Mouse (Mus musculus): ENCODE measurements around the gene Cxcl12. TPM values are rescaled to one million over a fixed set of nuclear protein-coding genes. Genes with fewer than 3 reads are reported as not detected.
A peak's percentile ranks its signal among the peaks of the same experiment; 100 is the strongest.

Gene Cxcl12
- polyA plus RNA-seq, 1 experiment: 0.13 TPM

DNA sequence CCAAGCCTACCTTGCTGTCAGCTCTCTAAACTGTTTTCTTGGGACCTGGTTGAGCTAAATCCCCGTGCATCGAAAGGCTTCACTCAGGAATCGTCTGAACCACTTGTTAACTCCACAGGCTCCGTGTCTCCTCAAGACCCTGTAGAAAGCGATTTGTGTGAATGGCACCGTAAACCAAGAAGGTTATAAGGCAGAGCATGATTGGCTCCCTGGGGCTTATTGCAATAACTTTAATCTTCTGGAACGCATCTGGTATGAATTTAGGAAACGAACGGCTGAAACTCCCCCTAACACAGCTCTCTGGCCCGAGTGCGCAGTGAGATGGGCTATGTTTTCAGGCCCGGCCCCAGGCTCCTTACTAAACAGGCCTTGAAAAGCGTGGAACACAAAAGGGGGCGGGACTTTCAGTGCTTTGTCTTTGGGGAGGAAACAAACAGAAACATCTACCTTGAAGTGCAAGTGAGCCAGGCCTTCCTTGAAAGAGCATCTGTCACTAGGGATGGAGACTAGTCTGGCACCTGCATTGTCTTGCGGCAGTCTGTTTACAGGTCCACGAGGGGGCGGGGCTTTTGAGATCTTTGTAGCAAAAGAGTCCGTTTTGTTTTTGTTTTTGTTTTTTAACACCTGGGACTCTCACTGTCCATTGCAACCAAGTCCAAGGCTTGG, 16.7 kb upstream of the Cxcl12 start:
- H3K27me3 ChIP-seq (ENCODE audit: control insufficient read depth): no peaks in the 10 kb centered on the region
- no peak overlapping the region for H3K4me3 ChIP-seq (replicated peaks)
- no peaks in the 10 kb centered on the region for H3K36me3 ChIP-seq (ENCODE audit: control insufficient read depth)
- peaks cover 4% of the 10 kb centered on the region; the same call in 1 of the 2 replicates for H3K9me3 ChIP-seq (ENCODE audit: control insufficient read depth, low read length)
- H3K4me1 ChIP-seq (ENCODE audit: control insufficient read depth): no peaks in the 10 kb centered on the region
- no peak for TF ChIP-seq TAL1 (IDR thresholded peaks at IDR 0.05; ENCODE audit: low read length)
- TF ChIP-seq GATA1 (IDR thresholded peaks at IDR 0.05; ENCODE audit: low read length): no peak

GRCm38 (mm10) chr6:117153046-117153445, 15.3 kb upstream of the Cxcl12 start:
- Histone ChIP-seq H3K36me3 (ENCODE audit: control insufficient read depth) (no peaks in the 10 kb centered on the region), H3K4me1 (ENCODE audit: control insufficient read depth) (no peaks in the 10 kb centered on the region), H3K4me3 (replicated peaks) (no peak overlapping the region), H3K9me3 (ENCODE audit: control insufficient read depth, low read length) (peaks cover 2% of the 10 kb centered on the region; the same call in 1 of the 2 replicates), H3K27me3 (ENCODE audit: control insufficient read depth) (no peaks in the 10 kb centered on the region)
- TF ChIP-seq TAL1 (IDR thresholded peaks at IDR 0.05; ENCODE audit: low read length) (no peak), GATA1 (IDR thresholded peaks at IDR 0.05; ENCODE audit: low read length) (no peak)

DNA sequence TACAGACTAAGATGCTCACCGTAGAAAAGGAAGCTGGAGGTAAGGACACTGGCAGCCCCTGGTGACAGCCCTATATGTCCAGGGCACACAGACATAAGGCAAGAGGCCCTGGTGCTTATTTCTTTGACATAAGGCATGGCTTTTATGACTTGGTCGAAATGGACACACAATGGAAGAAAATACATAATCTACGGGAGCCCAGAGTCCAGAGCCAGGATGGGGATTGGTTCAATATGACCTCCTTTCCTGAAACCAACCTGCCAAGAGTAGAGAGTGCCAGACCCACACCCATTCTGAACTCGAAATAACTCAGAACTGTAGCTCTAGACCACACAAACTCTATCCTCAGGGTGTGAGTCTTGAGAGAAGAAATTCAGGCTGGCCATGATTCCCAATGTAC, 11.5 kb upstream of the Cxcl12 start:
- TF ChIP-seq GATA1 (IDR thresholded peaks at IDR 0.05; ENCODE audit: low read length): no peak
- no peak for TF ChIP-seq TAL1 (IDR thresholded peaks at IDR 0.05; ENCODE audit: low read length)
- Histone ChIP-seq H3K9me3 (ENCODE audit: control insufficient read depth, low read length) (peaks cover 2% of the 10 kb centered on the region; the same call in 1 of the 2 replicates), H3K27me3 (ENCODE audit: control insufficient read depth) (no peaks in the 10 kb centered on the region), H3K4me1 (ENCODE audit: control insufficient read depth) (no peaks in the 10 kb centered on the region), H3K4me3 (replicated peaks) (no peak overlapping the region), H3K36me3 (ENCODE audit: control insufficient read depth) (no peaks in the 10 kb centered on the region)

- Histone ChIP-seq H3K27me3 (ENCODE audit: control insufficient read depth) (no peaks in the 10 kb centered on the region), H3K36me3 (ENCODE audit: control insufficient read depth) (no peaks in the 10 kb centered on the region), H3K4me3 (replicated peaks) (no peak overlapping the region), H3K4me1 (ENCODE audit: control insufficient read depth) (no peaks in the 10 kb centered on the region), H3K9me3 (ENCODE audit: control insufficient read depth, low read length) (no peaks in the 10 kb centered on the region)
- no peak for TF ChIP-seq TAL1 (IDR thresholded peaks at IDR 0.05; ENCODE audit: low read length)
- no peak for TF ChIP-seq GATA1 (IDR thresholded peaks at IDR 0.05; ENCODE audit: low read length)
Measured at GRCm38 (mm10) chr6:117159710-117160690, 8.3 kb upstream of the Cxcl12 start.

- H3K36me3 ChIP-seq (ENCODE audit: control insufficient read depth): no peaks in the 10 kb centered on the region
- no peaks in the 10 kb centered on the region for H3K9me3 ChIP-seq (ENCODE audit: control insufficient read depth, low read length)
- no peak for TF ChIP-seq GATA1 (IDR thresholded peaks at IDR 0.05; ENCODE audit: low read length)
- TF ChIP-seq TAL1 (IDR thresholded peaks at IDR 0.05; ENCODE audit: low read length): no peak
- H3K4me3 ChIP-seq (replicated peaks): no peak overlapping the region
- peaks cover 20% of the 10 kb centered on the region for H3K27me3 ChIP-seq (ENCODE audit: control insufficient read depth)
- no peaks in the 10 kb centered on the region for H3K4me1 ChIP-seq (ENCODE audit: control insufficient read depth)
Measured at GRCm38 (mm10) chr6:117163486-117163885, 4.8 kb upstream of the Cxcl12 start.

DNA sequence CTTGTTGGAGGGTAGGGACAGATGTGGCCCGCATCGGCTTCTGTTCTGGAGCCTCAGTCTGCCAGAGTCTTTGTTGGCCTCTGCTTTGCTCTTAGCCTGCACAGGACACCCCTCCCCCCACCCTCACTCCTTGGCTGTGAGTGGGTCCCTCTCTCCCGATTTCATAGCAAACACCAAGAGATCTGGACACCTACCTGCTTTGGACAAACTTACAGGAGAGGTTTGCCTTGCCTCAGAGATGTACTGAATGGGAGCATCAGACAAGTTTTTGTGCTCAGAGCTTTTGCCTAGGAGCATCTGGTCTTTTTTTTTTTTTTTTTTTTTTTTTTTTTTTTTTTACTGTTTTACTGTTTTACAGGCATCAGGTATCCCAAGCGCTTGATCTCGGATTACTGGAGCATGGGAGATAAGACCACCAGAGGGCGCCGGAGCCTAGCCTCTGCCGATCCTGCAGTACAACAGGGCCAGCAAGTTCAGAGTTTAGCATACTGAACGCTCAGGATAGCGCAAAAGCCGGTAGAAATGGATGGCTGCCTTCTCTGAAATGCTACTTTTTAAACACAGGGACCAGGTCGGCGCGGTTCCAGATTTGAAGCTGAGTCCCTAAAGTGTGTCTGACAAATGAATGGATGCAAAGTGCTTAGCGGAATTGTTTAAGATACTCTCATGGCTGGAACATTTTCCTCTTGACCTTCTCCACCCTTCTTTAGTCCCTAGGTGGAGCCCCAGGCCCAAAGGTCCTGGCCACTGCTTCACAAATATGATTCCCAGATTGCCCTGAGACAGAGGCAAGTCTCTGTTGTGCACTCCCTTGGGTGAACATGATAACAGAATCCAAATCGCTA, 1.5 kb upstream of the Cxcl12 start:
- TF ChIP-seq TAL1 (IDR thresholded peaks at IDR 0.05; ENCODE audit: low read length) (no peak), GATA1 (IDR thresholded peaks at IDR 0.05; ENCODE audit: low read length) (no peak)
- no peaks in the 10 kb centered on the region; the same call in 1 of the 2 replicates for H3K36me3 ChIP-seq (ENCODE audit: control insufficient read depth)
- no peaks in the 10 kb centered on the region for H3K9me3 ChIP-seq (ENCODE audit: control insufficient read depth, low read length)
- peaks cover 43% of the 10 kb centered on the region for H3K27me3 ChIP-seq (ENCODE audit: control insufficient read depth)
- H3K4me1 ChIP-seq (ENCODE audit: control insufficient read depth): no peaks in the 10 kb centered on the region
- no peak overlapping the region for H3K4me3 ChIP-seq (replicated peaks)

GRCm38 (mm10) chr6:117167426-117167730, 957 bp upstream of the Cxcl12 start:
- Histone ChIP-seq H3K9me3 (ENCODE audit: control insufficient read depth, low read length) (no peaks in the 10 kb centered on the region), H3K27me3 (ENCODE audit: control insufficient read depth) (peaks cover 43% of the 10 kb centered on the region), H3K4me1 (ENCODE audit: control insufficient read depth) (no peaks in the 10 kb centered on the region), H3K4me3 (replicated peaks) (no peak overlapping the region), H3K36me3 (ENCODE audit: control insufficient read depth) (no peaks in the 10 kb centered on the region; the same call in 1 of the 2 replicates)
- no peak for TF ChIP-seq GATA1 (IDR thresholded peaks at IDR 0.05; ENCODE audit: low read length)
- TF ChIP-seq TAL1 (IDR thresholded peaks at IDR 0.05; ENCODE audit: low read length): no peak

DNA sequence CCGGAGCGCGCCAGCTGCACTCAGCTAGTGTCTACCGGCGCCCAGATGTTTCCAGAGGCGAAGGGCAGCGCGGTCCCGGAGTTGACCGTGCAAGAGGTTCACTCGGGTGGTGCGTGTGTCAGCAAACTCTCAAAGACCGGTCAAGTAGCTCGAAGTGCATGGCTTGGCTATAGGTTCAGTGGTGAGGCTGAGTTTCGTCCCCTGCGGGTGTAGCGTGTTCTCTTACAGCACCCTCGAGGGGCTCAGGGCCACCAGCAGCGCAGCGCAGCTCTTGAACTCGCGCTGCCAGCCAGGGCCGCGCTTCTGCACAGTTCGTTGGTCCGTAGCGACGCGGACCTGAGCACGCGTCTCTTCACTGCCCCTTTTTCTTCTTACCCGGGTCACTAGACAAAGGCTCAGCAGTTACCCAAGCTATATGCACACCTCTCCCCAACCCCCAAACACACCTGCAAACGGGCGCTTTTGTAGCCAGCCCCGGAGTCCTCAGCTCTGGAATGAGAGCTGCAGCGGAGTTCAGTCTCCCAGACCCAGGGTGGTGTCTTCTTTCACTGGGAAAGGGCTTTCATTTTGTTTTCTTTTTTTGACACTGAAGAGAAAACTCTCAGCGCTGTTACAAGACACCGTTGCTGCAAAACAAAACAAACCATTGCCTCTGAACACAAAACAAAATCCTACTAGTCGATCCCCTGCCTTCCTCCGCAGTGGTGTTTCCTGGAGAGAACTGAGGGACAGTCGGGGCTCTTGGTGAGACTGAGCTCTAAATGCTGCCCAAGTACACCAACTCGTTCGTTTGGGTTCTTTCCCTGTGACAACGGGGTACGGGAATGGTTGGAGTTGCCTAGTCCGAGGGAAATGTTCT, 945 bp downstream of the Cxcl12 start:
- H3K9me3 ChIP-seq (ENCODE audit: control insufficient read depth, low read length): no peaks in the 10 kb centered on the region
- no peaks in the 10 kb centered on the region; the same call in 1 of the 2 replicates for H3K36me3 ChIP-seq (ENCODE audit: control insufficient read depth)
- no peaks in the 10 kb centered on the region for H3K4me1 ChIP-seq (ENCODE audit: control insufficient read depth)
- TF ChIP-seq TAL1 (IDR thresholded peaks at IDR 0.05; ENCODE audit: low read length) (no peak), GATA1 (IDR thresholded peaks at IDR 0.05; ENCODE audit: low read length) (no peak)
- H3K27me3 ChIP-seq (ENCODE audit: control insufficient read depth): peaks cover 43% of the 10 kb centered on the region
- peak overlapping the region; percentile 53 for H3K4me3 ChIP-seq (replicated peaks)
